Mouse (Mus musculus) midbrain, embryonic 11.5 days (tissue): ENCODE measurements around the gene E130114P18Rik. TPM values are rescaled to one million over a fixed set of nuclear protein-coding genes. Genes with fewer than 3 reads are reported as not detected.
A peak's percentile ranks its signal among the peaks of the same experiment; 100 is the strongest.

Experiments
- ATAC-seq: fragments of 200-750 bp; cut with Nextera tagmentation; 2 replicates; pipeline ENCODE4 v1.8.0; 2017; ENCODE audit warnings: moderate TSS enrichment, moderate library complexity; ENCODE audit not compliant: low FRiP score
- DNase-seq: peaks from one replicate; pipeline ENCODE4 v3.0.0; 2015; ENCODE audit warnings: low spot score; ENCODE audit errors: missing footprints
- H3K27ac ChIP-seq: fragments of 300-500 bp; sonication (generic); 2 replicates; pipeline ENCODE4 v1.5.1; 2014; ENCODE audit warnings: low read depth, low read length
- H3K27me3 ChIP-seq: fragments of 300-500 bp; sonication (generic); 2 replicates; pipeline ENCODE4 v1.6.1; 2014; ENCODE audit warnings: mild to moderate bottlenecking, low read length, moderate library complexity, mixed read lengths; ENCODE audit not compliant: control insufficient read depth, insufficient read depth
- H3K36me3 ChIP-seq: fragments of 300-500 bp; sonication (generic); 2 replicates; pipeline ENCODE4 v1.6.1; 2014; ENCODE audit warnings: mild to moderate bottlenecking, low read length, moderate library complexity, mixed read lengths; ENCODE audit not compliant: control insufficient read depth, insufficient read depth
- H3K4me1 ChIP-seq: fragments of 300-500 bp; sonication (generic); 2 replicates; pipeline ENCODE4 v1.6.1; 2014; ENCODE audit warnings: low read length; ENCODE audit not compliant: control insufficient read depth, insufficient read depth
- H3K4me2 ChIP-seq: fragments of 300-500 bp; sonication (generic); 2 replicates; pipeline ENCODE4 v1.6.1; 2014; ENCODE audit warnings: mild to moderate bottlenecking, moderate library complexity
- H3K4me3 ChIP-seq: fragments of 300-500 bp; sonication (generic); 2 replicates; pipeline ENCODE4 v1.5.1; 2014; ENCODE audit warnings: low read depth, low read length
- H3K9ac ChIP-seq: fragments of 300-500 bp; sonication (generic); 2 replicates; pipeline ENCODE4 v1.6.1; 2014; ENCODE audit warnings: low read length
- H3K9me3 ChIP-seq: fragments of 300-500 bp; sonication (generic); 2 replicates; pipeline ENCODE4 v1.6.1; 2016; ENCODE audit warnings: low read length; ENCODE audit not compliant: control insufficient read depth
- WGBS: fragments of 180-500 bp; shearing (Covaris S2); extraction: QIAGEN DNeasy Blood & Tissue Kit; methylation state at CpG from one replicate; pipeline ENCODE4 v1.1.7; 2014; 5-methylcytosine and 5-hydroxymethylcytosine counted together
- polyA plus RNA-seq: library from polyadenylated mRNA; unstranded; fragments of >200 nt; fragmentation: Nextera tagmentation; extraction: Ambion mirVana; gene quantifications from 2 replicates; pipeline ENCODE4 v1.2.1, GENCODE M21; 2014

Gene E130114P18Rik
- polyA plus RNA-seq, 1 experiment from 2014 or later = 7.7 TPM

- no peak overlapping the region for H3K9ac ChIP-seq
- H3K27me3 ChIP-seq = no peaks in the 10 kb centered on the region
- ATAC-seq = no peak
- no peak overlapping the region for H3K4me3 ChIP-seq
- H3K27ac ChIP-seq = no peak overlapping the region
- 41% methylated on average over 16 of the region's 16 CpGs for WGBS
- peak; percentile 84 for DNase-seq
- no peaks in the 10 kb centered on the region for H3K36me3 ChIP-seq
- no peak overlapping the region for H3K4me2 ChIP-seq
- peaks cover 3% of the 10 kb centered on the region for H3K4me1 ChIP-seq
- no peaks in the 10 kb centered on the region for H3K9me3 ChIP-seq
These were observed 151.7 kb downstream of the E130114P18Rik start for GRCm38 (mm10) chr4:97626002-97626720.

DNA sequence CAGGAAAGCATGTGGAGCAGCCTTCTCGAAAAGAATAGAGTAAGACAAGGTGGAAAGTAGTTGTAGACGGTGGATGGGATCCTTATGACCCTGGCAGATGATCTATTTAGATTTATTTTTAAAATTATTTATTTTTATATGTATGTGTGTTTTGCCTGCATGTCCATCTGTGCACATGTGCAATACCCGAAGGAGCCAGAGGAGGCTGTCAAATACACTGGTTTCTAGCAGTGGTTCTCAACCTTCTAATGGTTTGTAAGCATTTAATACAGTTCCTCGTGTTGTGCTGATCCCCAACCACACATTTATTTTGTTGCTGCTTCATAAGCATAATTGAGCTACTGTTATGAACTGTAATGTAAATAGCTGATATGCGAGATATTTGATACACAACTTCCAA lies 154.7 kb downstream of the E130114P18Rik start:
- no peaks in the 10 kb centered on the region for H3K36me3 ChIP-seq
- WGBS = 81% methylated on average over 5 of the region's 5 CpGs
- no peak overlapping the region for H3K27ac ChIP-seq
- no peak overlapping the region for H3K9ac ChIP-seq
- peaks cover 3% of the 10 kb centered on the region for H3K4me1 ChIP-seq
- H3K9me3 ChIP-seq = no peaks in the 10 kb centered on the region
- no peak overlapping the region for H3K4me2 ChIP-seq
- DNase-seq = peak; percentile 88
- H3K4me3 ChIP-seq = no peak overlapping the region
- ATAC-seq = peak; percentile 54; the same call in 1 of the 2 replicates
- H3K27me3 ChIP-seq = no peaks in the 10 kb centered on the region

DNA sequence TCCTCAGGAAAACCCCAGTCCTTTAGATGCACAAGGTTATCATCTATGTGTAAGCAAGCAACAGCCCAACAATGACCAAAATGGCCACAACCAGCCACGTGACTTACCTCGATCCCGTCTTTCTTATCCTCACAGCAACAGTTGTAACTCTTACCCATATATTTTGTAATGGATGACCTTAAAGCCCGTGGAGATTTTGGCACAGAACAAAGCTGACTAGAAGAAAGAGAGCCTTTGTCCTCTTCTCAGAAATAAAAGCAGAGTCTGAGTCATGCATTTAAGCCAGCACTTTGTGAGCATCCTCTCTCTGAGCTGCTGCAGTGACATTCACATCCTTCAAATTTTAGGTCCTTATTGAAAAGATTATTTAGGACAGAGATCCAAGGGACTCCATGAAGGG lies 156.1 kb downstream of the E130114P18Rik start:
- 79% methylated on average over 4 of the region's 4 CpGs for WGBS
- H3K4me3 ChIP-seq = no peak overlapping the region

DNA sequence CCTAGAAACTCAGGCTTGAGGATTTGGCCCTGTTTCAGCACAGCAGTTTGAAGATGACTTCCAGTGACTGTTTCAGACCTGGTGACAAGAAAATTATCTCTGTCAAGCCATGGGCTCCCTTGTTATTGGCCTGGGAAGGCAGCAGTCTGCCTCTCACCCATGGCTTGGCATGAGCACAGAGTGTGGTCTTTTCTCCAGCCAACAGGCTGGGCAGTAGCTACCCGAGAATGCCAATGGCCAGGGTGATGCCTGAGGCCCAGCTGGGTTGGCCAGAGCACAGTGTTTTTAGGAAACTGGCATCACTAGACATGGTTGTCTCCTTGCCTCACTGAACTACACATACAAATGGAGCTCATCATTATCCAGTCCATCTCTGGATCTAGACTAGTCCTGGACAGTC lies 157.5 kb downstream of the E130114P18Rik start:
- 89% methylated on average over 1 of the region's 1 CpGs for WGBS
- H3K9me3 ChIP-seq = no peaks in the 10 kb centered on the region
- no peaks in the 10 kb centered on the region for H3K27me3 ChIP-seq
- H3K27ac ChIP-seq = no peak overlapping the region
- no peak overlapping the region for H3K9ac ChIP-seq
- H3K4me1 ChIP-seq = no peaks in the 10 kb centered on the region
- no peak overlapping the region for H3K4me3 ChIP-seq
- no peak overlapping the region for H3K4me2 ChIP-seq
- DNase-seq = no peak
- ATAC-seq = no peak
- no peaks in the 10 kb centered on the region for H3K36me3 ChIP-seq

More for the DNA sequence above, 156.1 kb downstream of the E130114P18Rik start:
- no peaks in the 10 kb centered on the region for H3K27me3 ChIP-seq
- no peak overlapping the region for H3K9ac ChIP-seq
- DNase-seq (no peak), ATAC-seq (no peak)
- no peak overlapping the region for H3K27ac ChIP-seq
- H3K4me1 ChIP-seq = peaks cover 3% of the 10 kb centered on the region
- no peak overlapping the region for H3K4me2 ChIP-seq
- no peaks in the 10 kb centered on the region for H3K36me3 ChIP-seq
- no peaks in the 10 kb centered on the region for H3K9me3 ChIP-seq

DNA sequence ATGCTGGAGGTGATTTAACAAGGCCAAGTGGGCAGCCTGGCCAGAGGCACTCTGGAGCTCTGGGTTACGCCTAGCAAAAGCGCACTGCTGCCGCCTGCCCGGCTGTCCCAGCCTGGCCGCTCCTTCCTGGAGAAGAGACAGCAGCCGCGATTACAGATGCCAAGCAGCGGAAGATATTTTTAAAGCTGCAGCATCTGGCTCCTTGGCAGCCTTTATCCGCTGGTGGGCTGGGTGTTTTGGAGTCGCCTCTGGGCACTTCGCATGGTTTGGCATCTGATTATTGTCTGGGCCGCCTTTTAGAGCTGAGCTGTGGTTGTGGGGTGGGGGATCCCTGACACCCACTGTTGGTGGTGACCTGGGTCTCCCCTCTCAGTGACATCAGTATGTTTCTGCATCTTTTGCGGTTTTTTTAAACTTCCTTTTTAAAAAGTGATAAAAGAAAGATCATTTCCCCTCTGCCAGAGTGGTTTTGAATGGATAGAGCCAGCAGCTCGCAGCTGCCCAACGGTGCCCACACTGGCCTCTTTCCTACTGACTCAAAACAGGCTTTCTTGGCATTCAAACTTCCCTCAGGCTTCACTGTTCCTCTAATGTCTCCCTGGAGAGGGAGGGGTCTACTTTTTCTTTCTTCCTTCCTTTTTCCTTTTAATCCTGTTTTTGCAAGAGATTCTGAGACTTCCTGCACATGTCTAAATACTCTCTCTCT lies 159.1 kb downstream of the E130114P18Rik start:
- Histone ChIP-seq H3K27me3 (no peaks in the 10 kb centered on the region), H3K4me3 (no peak overlapping the region), H3K4me1 (no peaks in the 10 kb centered on the region), H3K36me3 (no peaks in the 10 kb centered on the region), H3K9ac (no peak overlapping the region), H3K27ac (no peak overlapping the region), H3K9me3 (no peaks in the 10 kb centered on the region), H3K4me2 (no peak overlapping the region)
- no peak for DNase-seq
- WGBS = 68% methylated on average over 15 of the region's 15 CpGs
- no peak for ATAC-seq

- DNase-seq = no peak
- Histone ChIP-seq H3K4me2 (no peak overlapping the region), H3K4me3 (no peak overlapping the region), H3K9ac (no peak overlapping the region), H3K27ac (no peak overlapping the region), H3K9me3 (no peaks in the 10 kb centered on the region), H3K36me3 (no peaks in the 10 kb centered on the region), H3K4me1 (no peaks in the 10 kb centered on the region), H3K27me3 (no peaks in the 10 kb centered on the region)
- no peak for ATAC-seq
- WGBS = 85% methylated on average over 3 of the region's 3 CpGs
These were observed 162.8 kb downstream of the E130114P18Rik start for GRCm38 (mm10) chr4:97615031-97615430.

- no peaks in the 10 kb centered on the region for H3K9me3 ChIP-seq
- H3K27me3 ChIP-seq = no peaks in the 10 kb centered on the region
- WGBS = 83% methylated on average over 11 of the region's 11 CpGs
- no peak overlapping the region for H3K4me2 ChIP-seq
- H3K9ac ChIP-seq = no peak overlapping the region
- DNase-seq (no peak), ATAC-seq (no peak)
- no peak overlapping the region for H3K27ac ChIP-seq
- no peaks in the 10 kb centered on the region for H3K36me3 ChIP-seq
- H3K4me1 ChIP-seq = no peaks in the 10 kb centered on the region; the same call in 1 of the 2 replicates
- H3K4me3 ChIP-seq = no peak overlapping the region
These were observed 166.5 kb downstream of the E130114P18Rik start for GRCm38 (mm10) chr4:97611251-97611847.

DNA sequence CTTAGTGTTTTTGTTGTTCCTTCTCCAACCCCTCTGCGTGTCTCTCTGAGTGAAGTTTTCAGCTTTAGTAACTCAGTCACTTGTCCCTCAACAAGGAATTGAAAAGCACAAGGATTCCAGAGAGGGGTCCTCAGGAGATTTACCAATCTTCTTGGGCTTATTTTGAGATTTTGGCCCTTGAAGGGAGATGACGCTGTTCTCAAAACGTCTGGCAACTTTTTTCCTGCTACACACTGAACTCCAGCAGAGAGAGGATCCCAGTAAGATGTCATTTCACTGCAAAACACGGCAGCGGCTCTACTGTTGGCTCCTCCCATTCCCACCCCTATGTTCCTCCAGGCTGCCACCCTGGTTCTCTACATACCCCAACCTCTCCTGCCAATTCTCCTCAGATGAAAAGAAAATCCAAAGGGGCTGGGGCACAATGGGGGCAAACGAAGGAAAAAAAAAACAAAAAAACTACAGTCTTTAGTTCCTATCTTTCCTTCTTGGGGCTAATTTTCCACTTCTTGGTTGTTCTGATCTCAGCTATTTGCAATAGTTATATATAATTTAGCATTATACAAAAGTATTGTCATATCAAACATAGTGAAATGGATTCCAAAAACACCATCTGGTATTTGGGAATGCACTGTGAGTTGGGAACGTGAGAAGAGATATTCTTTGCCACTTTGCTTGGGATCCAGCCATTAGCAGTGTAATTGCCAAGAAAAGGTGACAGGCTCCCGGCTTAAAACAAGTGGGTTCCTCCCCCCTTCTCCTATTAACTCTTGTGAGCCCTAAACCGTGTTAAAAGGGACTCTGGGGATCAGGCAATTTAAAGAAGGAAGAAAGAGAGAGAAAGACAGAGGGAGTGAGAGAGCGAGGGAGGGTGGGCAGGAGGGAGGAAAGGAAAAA lies 167.8 kb downstream of the E130114P18Rik start:
- Histone ChIP-seq H3K27ac (no peak overlapping the region), H3K4me2 (no peak overlapping the region), H3K9ac (no peak overlapping the region), H3K4me1 (no peaks in the 10 kb centered on the region; the same call in 1 of the 2 replicates), H3K27me3 (no peaks in the 10 kb centered on the region), H3K4me3 (no peak overlapping the region), H3K9me3 (no peaks in the 10 kb centered on the region), H3K36me3 (no peaks in the 10 kb centered on the region)
- ATAC-seq = no peak
- 30% methylated on average over 10 of the region's 10 CpGs for WGBS
- no peak for DNase-seq
